Mouse (Mus musculus): Measurements from ENCODE around the gene Mfap4. TPM values are rescaled to one million over a fixed set of nuclear protein-coding genes. Genes with fewer than 3 reads are reported as not detected.

Gene Mfap4
- polyA plus RNA-seq, 1 experiment from 2014 or later: 83.2 TPM

DNA sequence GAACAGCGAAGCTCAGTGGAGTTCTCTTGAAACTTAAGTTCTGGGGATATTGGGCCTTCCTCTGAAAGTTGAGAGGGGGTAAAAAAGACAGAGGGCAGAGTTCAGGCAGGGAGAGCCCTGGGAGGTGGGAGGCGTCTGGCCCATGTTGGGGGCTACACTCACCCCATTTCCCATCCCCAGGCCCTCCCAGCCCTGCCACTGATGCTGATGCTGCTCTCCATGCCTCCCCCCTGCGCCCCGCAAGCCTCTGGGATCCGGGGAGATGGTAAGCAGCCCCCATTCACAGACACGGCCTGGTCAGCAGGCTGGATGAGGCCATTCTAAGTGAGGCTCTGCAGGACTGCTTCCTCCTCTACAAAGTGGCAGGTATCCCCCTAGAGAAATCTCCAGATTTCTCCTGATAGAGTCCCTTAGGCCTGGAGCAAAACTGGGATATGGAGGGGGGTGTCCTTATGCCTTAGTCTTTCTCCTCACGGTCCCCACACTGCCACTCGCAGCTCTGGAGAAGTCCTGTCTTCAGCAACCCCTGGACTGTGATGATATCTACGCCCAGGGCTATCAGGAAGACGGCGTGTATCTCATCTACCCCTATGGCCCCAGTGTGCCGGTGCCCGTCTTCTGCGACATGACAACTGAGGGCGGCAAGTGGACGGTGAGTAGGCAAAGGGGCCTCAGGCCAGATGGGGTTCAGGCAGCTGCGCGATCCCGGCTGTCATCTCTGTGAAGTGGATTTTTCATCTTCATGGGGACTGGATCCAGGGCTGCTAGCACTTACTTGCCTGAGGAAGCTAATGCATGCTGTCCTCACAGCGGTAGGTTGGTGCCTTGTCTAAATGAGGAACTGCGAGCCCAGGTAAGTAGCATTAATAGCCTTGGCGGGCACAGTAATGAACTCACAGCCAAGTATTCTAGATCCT is 568 bp downstream of the Mfap4 start:
- Histone ChIP-seq H3K4me3 (peak overlapping the region; percentile 12), H3K4me2 (replicated peaks) (peak overlapping the region; percentile 40), H3K9me3 (no peaks in the 10 kb centered on the region), H3K36me3 (peaks cover 35% of the 10 kb centered on the region), H3K27ac (replicated peaks) (peak overlapping the region; percentile 95), H3K27me3 (no peaks in the 10 kb centered on the region), H3K9ac (replicated peaks) (peak overlapping the region; percentile 4; the same call in 1 of the 2 replicates), H3K4me1 (peaks cover 58% of the 10 kb centered on the region)
- ATAC-seq (ENCODE audit: low FRiP score, low read depth): no peak
- WGBS: 60% methylated on average over 22 of the region's 22 CpGs

- peak overlapping the region; percentile 95 for H3K27ac ChIP-seq (replicated peaks)
- H3K4me1 ChIP-seq: peaks cover 60% of the 10 kb centered on the region
- H3K9ac ChIP-seq (replicated peaks): no peak overlapping the region
Observed at GRCm38 (mm10) chr11:61486458-61487219, 1.4 kb downstream of the Mfap4 start.

DNA sequence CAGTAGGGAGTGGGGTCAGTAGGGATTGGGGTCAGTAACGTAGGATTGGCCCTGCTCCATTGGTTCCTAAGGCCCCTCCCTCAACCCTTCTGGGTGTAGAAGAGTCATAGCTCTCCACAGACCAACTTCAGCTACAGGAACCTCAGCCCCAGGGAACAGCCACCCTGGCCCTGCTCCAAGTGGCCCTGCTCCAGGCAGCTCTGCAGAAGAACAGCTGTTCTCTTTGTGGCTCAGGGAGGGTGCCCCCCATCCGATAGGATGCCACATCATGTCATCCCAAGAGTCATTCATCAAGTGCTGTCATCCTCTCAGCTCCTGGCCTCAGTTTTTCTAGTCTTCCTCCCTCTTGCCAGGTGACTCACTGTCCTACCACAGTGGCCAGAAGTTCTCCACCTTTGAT is 2.2 kb downstream of the Mfap4 start:
- H3K9ac ChIP-seq (replicated peaks): no peak overlapping the region
- ATAC-seq (ENCODE audit: low FRiP score, low read depth): no peak
- no peaks in the 10 kb centered on the region for H3K27me3 ChIP-seq
- WGBS: 70% methylated on average over 2 of the region's 2 CpGs
- H3K4me3 ChIP-seq: no peak overlapping the region
- no peak overlapping the region for H3K4me2 ChIP-seq (replicated peaks)
- no peaks in the 10 kb centered on the region for H3K9me3 ChIP-seq
- no peak overlapping the region for H3K27ac ChIP-seq (replicated peaks)
- peaks cover 51% of the 10 kb centered on the region for H3K36me3 ChIP-seq
- H3K4me1 ChIP-seq: peaks cover 60% of the 10 kb centered on the region

More at GRCm38 (mm10) chr11:61486458-61487219, 1.4 kb downstream of the Mfap4 start:
- peak overlapping the region; percentile 12; the same call in 1 of the 2 replicates for H3K4me3 ChIP-seq
- 90% methylated on average over 14 of the region's 14 CpGs for WGBS
- no peaks in the 10 kb centered on the region for H3K9me3 ChIP-seq
- peak overlapping the region; percentile 40 for H3K4me2 ChIP-seq (replicated peaks)
- peaks cover 44% of the 10 kb centered on the region for H3K36me3 ChIP-seq
- no peak for ATAC-seq (ENCODE audit: low FRiP score, low read depth)
- H3K27me3 ChIP-seq: no peaks in the 10 kb centered on the region

DNA sequence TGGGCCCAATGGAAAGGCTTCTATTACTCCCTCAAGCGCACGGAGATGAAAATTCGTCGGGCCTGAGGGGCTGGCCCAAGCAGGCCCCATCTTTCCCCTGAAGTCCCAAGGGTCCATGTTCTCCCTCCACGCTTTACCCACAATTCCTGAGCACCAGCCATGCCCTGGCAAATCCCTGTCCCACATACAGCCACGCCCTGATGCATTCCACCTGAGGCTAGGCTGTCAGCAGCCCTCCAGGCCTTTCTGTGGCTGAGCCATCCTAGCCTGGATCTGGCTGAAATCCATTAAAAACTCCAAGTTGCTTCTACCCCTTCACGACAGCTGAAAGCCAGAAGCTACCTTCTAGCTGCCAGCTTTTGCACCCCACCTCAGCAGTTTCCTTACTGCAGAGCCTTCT is 2.7 kb downstream of the Mfap4 start:
- peaks cover 55% of the 10 kb centered on the region for H3K36me3 ChIP-seq
- no peaks in the 10 kb centered on the region for H3K27me3 ChIP-seq
- H3K4me2 ChIP-seq (replicated peaks): no peak overlapping the region
- H3K4me3 ChIP-seq: no peak overlapping the region
- no peaks in the 10 kb centered on the region for H3K9me3 ChIP-seq
- WGBS: 93% methylated on average over 7 of the region's 7 CpGs
- no peak for ATAC-seq (ENCODE audit: low FRiP score, low read depth)
- no peak overlapping the region for H3K27ac ChIP-seq (replicated peaks)
- no peak overlapping the region for H3K9ac ChIP-seq (replicated peaks)
- peaks cover 65% of the 10 kb centered on the region for H3K4me1 ChIP-seq

- H3K4me1 ChIP-seq: peaks cover 61% of the 10 kb centered on the region
- no peak for ATAC-seq (ENCODE audit: low FRiP score, low read depth)
- H3K4me3 ChIP-seq: no peak overlapping the region
- H3K27ac ChIP-seq (replicated peaks): no peak overlapping the region; the same call in 1 of the 2 replicates
- no peak overlapping the region for H3K9ac ChIP-seq (replicated peaks)
- 95% methylated on average over 2 of the region's 2 CpGs for WGBS
- H3K27me3 ChIP-seq: no peaks in the 10 kb centered on the region
- H3K4me2 ChIP-seq (replicated peaks): no peak overlapping the region
- H3K9me3 ChIP-seq: no peaks in the 10 kb centered on the region
- peaks cover 55% of the 10 kb centered on the region for H3K36me3 ChIP-seq
Observed at GRCm38 (mm10) chr11:61489085-61489484, 3.9 kb downstream of the Mfap4 start.

GRCm38 (mm10) chr11:61489874-61490273 is 4.6 kb downstream of the Mfap4 start:
- Histone ChIP-seq H3K36me3 (peaks cover 55% of the 10 kb centered on the region), H3K4me3 (no peak overlapping the region), H3K27me3 (no peaks in the 10 kb centered on the region), H3K4me1 (peaks cover 53% of the 10 kb centered on the region), H3K4me2 (replicated peaks) (no peak overlapping the region), H3K9ac (replicated peaks) (peak overlapping the region; percentile 24; the same call in 1 of the 2 replicates), H3K27ac (replicated peaks) (peak overlapping the region; percentile 8; the same call in 1 of the 2 replicates), H3K9me3 (no peaks in the 10 kb centered on the region)
- no peak for ATAC-seq (ENCODE audit: low FRiP score, low read depth)
- WGBS: 91% methylated on average over 8 of the region's 8 CpGs

DNA sequence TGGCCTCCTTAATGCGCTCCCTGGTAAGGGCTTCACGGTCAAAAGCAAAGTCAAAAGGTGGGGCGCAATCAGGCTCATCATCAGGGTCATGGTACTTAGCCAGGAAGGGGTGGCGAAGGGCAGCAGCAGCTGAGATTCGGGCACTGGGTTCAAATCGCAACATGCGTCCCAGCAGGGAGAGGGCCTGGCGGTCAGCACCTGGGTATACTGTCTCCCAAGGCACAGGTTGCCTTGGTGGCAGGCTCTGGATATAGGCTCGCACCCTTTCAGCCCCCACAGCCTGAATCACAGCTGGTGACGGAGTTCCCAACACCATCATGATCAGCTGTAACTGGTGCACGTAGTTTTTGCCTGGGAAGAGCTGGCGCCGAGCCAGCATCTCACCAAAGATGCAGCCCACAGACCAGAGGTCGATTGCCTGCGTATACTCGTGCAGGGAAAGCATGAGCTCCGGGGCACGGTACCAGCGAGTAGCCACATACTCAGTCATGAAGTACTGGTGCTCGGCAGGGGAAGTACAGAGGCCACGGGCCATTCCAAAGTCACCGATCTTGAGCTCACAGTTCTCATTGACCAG is 5.8 kb downstream of the Mfap4 start:
- WGBS: 97% methylated on average over 22 of the region's 22 CpGs
- H3K27ac ChIP-seq (replicated peaks): no peak overlapping the region
- H3K4me2 ChIP-seq (replicated peaks): no peak overlapping the region
- no peak for ATAC-seq (ENCODE audit: low FRiP score, low read depth)
- 0 out of 2 replicates have a peak overlapping the region, but pooled peaks have one; percentile 20 for H3K9ac ChIP-seq (replicated peaks)
- H3K9me3 ChIP-seq: no peaks in the 10 kb centered on the region
- peaks cover 41% of the 10 kb centered on the region for H3K4me1 ChIP-seq
- no peaks in the 10 kb centered on the region for H3K27me3 ChIP-seq
- H3K36me3 ChIP-seq: peaks cover 55% of the 10 kb centered on the region
- no peak overlapping the region for H3K4me3 ChIP-seq

DNA sequence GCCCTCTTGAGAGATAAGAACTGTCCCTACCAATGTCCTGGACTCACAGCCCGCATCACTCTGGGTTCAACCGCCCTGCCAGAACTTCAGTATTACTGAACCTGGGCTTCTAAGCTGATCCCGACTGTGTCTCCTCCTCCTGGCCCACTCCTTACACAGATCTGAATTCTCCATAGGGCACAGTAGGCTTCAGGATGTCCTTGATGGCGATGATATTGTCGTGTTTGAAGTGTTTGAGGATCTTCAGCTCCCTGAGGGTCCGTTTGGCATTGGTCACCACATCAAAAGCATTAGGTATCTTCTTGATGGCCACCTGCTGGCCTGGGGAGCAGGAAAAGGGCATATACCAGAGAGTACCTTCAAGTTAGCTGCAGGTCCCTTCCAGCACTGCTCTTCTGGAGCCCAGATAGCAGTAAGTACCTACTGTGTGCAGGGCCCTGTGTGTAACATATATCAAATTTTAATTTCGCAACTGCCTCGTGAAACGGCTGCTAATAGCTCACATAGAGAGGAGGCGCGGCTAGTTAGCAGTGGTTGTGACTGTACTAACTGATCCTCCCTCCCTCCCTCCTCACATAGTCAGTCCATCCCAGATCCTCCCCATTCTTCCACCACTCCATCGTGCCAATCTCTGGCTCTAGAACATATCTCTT is 7.6 kb downstream of the Mfap4 start:
- Histone ChIP-seq H3K36me3 (peaks cover 49% of the 10 kb centered on the region), H3K4me2 (replicated peaks) (peak overlapping the region; percentile 64), H3K9me3 (no peaks in the 10 kb centered on the region), H3K4me1 (peaks cover 28% of the 10 kb centered on the region), H3K4me3 (peak overlapping the region; percentile 86), H3K9ac (replicated peaks) (peak overlapping the region; percentile 84), H3K27me3 (no peaks in the 10 kb centered on the region), H3K27ac (replicated peaks) (peak overlapping the region; percentile 89; the same call in 1 of the 2 replicates)
- no peak for ATAC-seq (ENCODE audit: low FRiP score, low read depth)
- 76% methylated on average over 12 of the region's 12 CpGs for WGBS

DNA sequence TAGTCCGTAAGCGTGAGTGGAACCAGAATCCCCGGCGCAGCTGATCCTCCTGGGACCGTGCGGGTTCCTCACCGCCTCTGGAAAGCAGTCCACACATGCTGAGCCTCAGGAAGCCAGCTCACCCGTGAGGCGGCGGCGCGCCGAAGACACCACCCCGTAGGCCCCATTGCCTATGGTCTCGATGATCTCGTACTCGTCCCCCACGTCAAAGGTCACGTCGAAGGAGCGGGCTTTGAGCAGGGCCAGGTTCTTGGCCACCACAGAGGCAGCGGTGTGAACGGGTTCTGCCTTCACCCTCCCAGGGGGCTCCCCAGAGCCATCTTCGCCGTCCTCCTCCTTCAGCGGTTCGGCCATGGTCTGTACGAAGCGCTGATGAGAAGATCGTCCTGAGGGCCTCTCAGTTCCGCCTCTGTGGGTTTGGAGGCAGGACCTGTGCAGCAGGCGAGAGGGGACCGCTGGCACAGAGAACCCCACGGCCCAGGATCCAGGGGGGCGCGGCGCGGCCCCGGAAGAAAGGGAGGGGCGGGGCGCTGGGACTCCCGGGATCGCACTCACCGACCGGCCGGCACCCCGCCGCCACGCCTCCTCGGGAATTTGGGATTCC is 8.4 kb downstream of the Mfap4 start:
- Histone ChIP-seq H3K9me3 (no peaks in the 10 kb centered on the region), H3K4me1 (peaks cover 26% of the 10 kb centered on the region), H3K27me3 (no peaks in the 10 kb centered on the region), H3K4me2 (replicated peaks) (peak overlapping the region; percentile 64), H3K36me3 (peaks cover 42% of the 10 kb centered on the region), H3K9ac (replicated peaks) (peak overlapping the region; percentile 84), H3K27ac (replicated peaks) (peak overlapping the region; percentile 89), H3K4me3 (peak overlapping the region; percentile 86)
- peak; percentile 74 for ATAC-seq (ENCODE audit: low FRiP score, low read depth)
- under 1% methylated on average over 49 of the region's 50 CpGs for WGBS

DNA sequence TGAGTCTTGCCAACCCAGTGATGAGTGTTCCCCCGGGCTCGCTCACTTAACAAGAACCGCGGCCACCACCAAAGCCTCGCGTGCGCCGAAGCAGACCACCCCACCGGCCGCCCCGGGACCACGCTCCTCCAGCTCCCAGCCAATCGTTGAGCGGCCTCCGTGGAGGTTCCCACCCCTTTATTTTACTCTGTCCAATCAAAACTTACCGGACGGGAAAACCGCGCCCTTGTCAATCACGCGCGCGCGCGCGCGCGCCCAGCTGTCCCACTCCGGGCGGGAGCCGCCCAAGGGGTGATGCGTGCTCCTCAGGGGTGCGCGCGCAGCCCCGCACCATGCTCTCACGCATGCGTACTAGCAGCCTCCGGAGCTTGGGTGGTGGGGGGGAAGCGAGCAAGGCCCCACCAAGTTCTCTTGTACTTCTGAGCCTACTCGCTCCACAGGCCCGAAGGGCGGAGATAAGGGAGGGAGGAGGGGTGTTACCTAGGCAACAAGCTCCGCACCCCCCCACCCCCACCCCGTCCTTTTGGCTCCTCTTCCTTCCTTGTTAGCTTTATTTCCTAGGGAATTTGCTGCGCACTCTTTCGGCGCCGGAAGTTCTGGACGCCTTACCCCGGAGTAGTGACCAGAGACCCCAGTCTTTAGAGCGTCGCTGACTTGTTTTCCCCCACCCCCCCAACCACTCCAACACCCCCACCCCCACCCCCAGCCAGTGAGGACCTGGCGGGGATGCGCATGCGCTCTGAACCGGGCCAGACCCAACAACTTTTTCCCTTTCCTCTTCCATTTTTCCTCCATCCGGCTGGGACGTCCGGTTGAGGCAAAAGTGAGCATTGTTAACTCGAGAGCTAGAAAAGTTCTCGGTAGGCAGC is 9.1 kb downstream of the Mfap4 start, which contains the start of gene Mapk7:
Gene Mapk7 (minus strand): TSS at position 278 of the 869 bp plus-strand sequence.
- Histone ChIP-seq H3K9ac (replicated peaks) (peak within 1 kb of the TSS; percentile 84), H3K4me3 (peak within 1 kb of the TSS; percentile 86), H3K27me3 (no peaks in the 10 kb centered on the region), H3K9me3 (no peaks in the 10 kb centered on the region), H3K4me1 (peaks cover 26% of the 10 kb centered on the region), H3K36me3 (peaks cover 34% of the 10 kb centered on the region), H3K27ac (replicated peaks) (peak within 1 kb of the TSS; percentile 89), H3K4me2 (replicated peaks) (peak within 1 kb of the TSS; percentile 64)
- peak; percentile 96 for ATAC-seq (ENCODE audit: low FRiP score, low read depth)
- under 1% methylated on average over 61 of the region's 62 CpGs for WGBS

Data from midbrain, embryonic 12.5 days (tissue).